Mouse (Mus musculus) intestine, postnatal 0 days (tissue): ENCODE data around the gene Atp1a4. TPM values are rescaled to one million over a fixed set of nuclear protein-coding genes. Genes with fewer than 3 reads are reported as not detected.
A peak's percentile ranks its signal among the peaks of the same experiment; 100 is the strongest.

Source experiments
- ATAC-seq: fragments of 200-750 bp; cut with Nextera tagmentation; 2 replicates; pipeline ENCODE4 v1.8.0; 2017; ENCODE audit warnings: mild to moderate bottlenecking, moderate TSS enrichment, moderate library complexity
- H3K27ac ChIP-seq: fragments of 300-500 bp; sonication (generic); 2 replicates; pipeline ENCODE4 v1.5.1; 2014; ENCODE audit warnings: mild to moderate bottlenecking, low read depth, low read length, moderate library complexity
- H3K27me3 ChIP-seq: fragments of 300-500 bp; sonication (generic); replicated peaks from 2 replicates; pipeline ENCODE4 v1.6.1; 2014; ENCODE audit warnings: low read length, mixed read lengths; ENCODE audit not compliant: control insufficient read depth, insufficient read depth
- H3K36me3 ChIP-seq: fragments of 300-500 bp; sonication (generic); 2 replicates; pipeline ENCODE4 v1.6.1; 2014; ENCODE audit warnings: mild to moderate bottlenecking, moderate library complexity; ENCODE audit not compliant: control insufficient read depth, insufficient read depth
- H3K4me1 ChIP-seq: fragments of 300-500 bp; sonication (generic); replicated peaks from 2 replicates; pipeline ENCODE4 v1.6.1; 2014; ENCODE audit warnings: antibody characterized with exemption, low read length, mixed read lengths; ENCODE audit not compliant: control insufficient read depth, insufficient read depth
- H3K4me2 ChIP-seq: fragments of 300-500 bp; sonication (generic); replicated peaks from 2 replicates; pipeline ENCODE4 v1.6.1; 2014; ENCODE audit warnings: low read depth, mild to moderate bottlenecking, moderate library complexity
- H3K4me3 ChIP-seq: fragments of 300-500 bp; sonication (generic); 2 replicates; pipeline ENCODE4 v1.5.1; 2014; ENCODE audit warnings: low read depth, low read length
- H3K9ac ChIP-seq: fragments of 300-500 bp; sonication (generic); 2 replicates; pipeline ENCODE4 v1.6.1; 2014; ENCODE audit warnings: mild to moderate bottlenecking, low read depth, low read length
- H3K9me3 ChIP-seq: fragments of 300-500 bp; sonication (generic); 2 replicates; pipeline ENCODE4 v1.6.1; 2016; ENCODE audit warnings: mixed run types; ENCODE audit not compliant: control insufficient read depth
- CTCF ChIP-seq: sonication (generic); IDR thresholded peaks from 2 replicates; pipeline ENCODE4 v1.5.1; 2016; ENCODE audit warnings: low read depth, mild to moderate bottlenecking, control low read depth, antibody characterized with exemption, moderate library complexity
- WGBS: fragments of 180-500 bp; shearing (Covaris S2); extraction: QIAGEN DNeasy Blood & Tissue Kit; methylation state at CpG from one replicate; pipeline ENCODE4 v1.1.7; 2014; 5-methylcytosine and 5-hydroxymethylcytosine counted together
- polyA plus RNA-seq: library from polyadenylated mRNA; unstranded; fragments of >200 nt; fragmentation: Nextera tagmentation; extraction: Ambion mirVana; gene quantifications from 2 replicates; pipeline ENCODE4 v1.2.1, GENCODE M21; 2015

Gene Atp1a4
- polyA plus RNA-seq, 1 experiment from 2014 or later: not detected

DNA sequence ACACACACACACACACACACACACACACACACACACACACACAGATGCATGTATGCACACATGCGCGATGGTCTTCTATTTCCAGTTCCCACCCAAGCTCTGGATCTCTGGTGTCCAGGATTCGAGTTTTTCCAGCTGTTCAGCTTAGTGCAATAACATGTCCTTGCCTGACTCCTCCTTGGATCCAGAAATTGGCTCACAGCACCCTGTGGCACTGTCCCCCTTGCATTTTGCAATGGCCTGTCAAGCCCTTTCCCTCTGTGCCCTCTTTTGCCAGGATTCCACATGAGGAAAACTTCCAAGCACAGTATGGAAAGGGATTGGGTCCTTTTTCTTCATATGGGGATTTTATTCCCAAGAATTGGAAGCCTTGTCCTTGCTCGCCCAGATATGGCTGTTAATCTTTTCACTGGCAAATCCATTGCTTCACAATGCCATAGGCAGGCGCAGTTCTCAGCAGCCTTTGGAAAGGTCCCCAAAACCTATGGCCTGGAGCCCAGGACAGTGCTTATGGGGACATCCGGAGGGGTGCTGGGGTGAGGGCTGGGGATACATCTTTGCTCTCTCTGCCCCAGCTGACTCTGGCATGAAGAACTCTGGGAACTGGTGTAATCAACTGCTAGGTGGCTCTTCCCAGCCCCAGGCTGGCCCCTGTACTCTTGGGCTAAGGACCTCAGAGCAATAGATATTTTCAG lies 38.7 kb upstream of the Atp1a4 start:
- H3K9me3 ChIP-seq: no peaks in the 10 kb centered on the region
- 78% methylated on average over 6 of the region's 6 CpGs for WGBS
- H3K36me3 ChIP-seq: no peaks in the 10 kb centered on the region
- H3K9ac ChIP-seq: 0 out of 2 replicates have a peak overlapping the region, but pooled peaks have one; percentile 31
- ATAC-seq: no peak
- no peak overlapping the region for H3K27ac ChIP-seq
- TF ChIP-seq CTCF: no peak
- H3K27me3 ChIP-seq: peaks cover 10% of the 10 kb centered on the region; the same call in 1 of the 2 replicates
- H3K4me2 ChIP-seq: peak overlapping the region; percentile 48
- H3K4me1 ChIP-seq: no peaks in the 10 kb centered on the region
- H3K4me3 ChIP-seq: peak overlapping the region; percentile 9; the same call in 1 of the 2 replicates

DNA sequence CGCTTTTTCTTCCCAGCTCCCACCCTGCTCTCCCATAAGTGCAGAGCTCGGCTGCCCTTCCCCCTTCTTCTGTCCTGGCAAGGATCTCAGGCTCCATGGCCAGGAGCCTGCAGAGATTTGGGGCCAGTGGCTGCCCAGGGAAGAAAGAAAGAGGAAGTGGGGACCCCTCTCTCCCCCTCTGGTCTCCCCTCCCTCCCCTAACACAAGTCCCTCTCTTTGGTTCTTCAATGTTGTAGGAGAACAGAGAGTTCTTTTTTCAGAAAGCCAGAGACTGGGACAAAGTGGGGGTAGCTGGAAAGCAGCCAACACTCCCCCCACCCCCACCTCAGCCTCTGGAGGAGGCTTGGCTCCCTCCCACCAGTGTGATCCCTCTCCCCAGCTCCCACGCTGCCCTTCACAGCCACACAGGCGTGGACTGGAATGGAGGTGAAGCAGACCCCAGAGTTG lies 37.6 kb upstream of the Atp1a4 start:
- no peak for ATAC-seq
- Histone ChIP-seq H3K9me3 (no peaks in the 10 kb centered on the region), H3K4me3 (no peak overlapping the region), H3K4me1 (no peaks in the 10 kb centered on the region), H3K36me3 (no peaks in the 10 kb centered on the region), H3K27ac (no peak overlapping the region), H3K27me3 (peaks cover 10% of the 10 kb centered on the region; the same call in 1 of the 2 replicates), H3K9ac (no peak overlapping the region), H3K4me2 (no peak overlapping the region; the same call in 1 of the 2 replicates)
- 60% methylated on average over 4 of the region's 4 CpGs for WGBS
- TF ChIP-seq CTCF: no peak

DNA sequence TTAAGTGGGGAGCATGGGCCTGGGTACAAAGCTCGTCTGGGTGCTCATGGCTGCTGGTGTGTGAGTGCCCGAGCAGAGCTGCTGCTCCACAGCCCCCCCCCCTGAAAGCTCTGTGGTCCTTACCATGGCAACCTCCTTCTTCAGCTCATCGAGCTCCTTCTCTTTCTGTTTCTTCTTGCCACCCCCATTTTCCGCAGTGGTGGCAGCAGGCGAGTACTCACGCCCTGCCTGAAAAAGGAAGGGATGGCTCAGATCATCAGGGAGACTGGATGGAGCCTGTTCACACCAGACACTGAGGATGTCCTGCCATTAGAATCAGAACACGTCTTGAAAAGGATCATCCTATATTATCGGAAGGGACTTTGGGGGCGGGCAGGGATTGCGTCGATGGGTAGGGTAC lies 35.2 kb upstream of the Atp1a4 start:
- H3K4me2 ChIP-seq: no peak overlapping the region
- no peaks in the 10 kb centered on the region for H3K9me3 ChIP-seq
- TF ChIP-seq CTCF: no peak
- no peaks in the 10 kb centered on the region for H3K36me3 ChIP-seq
- peaks cover 10% of the 10 kb centered on the region; the same call in 1 of the 2 replicates for H3K27me3 ChIP-seq
- no peak overlapping the region for H3K27ac ChIP-seq
- no peaks in the 10 kb centered on the region for H3K4me1 ChIP-seq
- 92% methylated on average over 11 of the region's 11 CpGs for WGBS
- no peak overlapping the region for H3K9ac ChIP-seq
- H3K4me3 ChIP-seq: no peak overlapping the region
- ATAC-seq: no peak

DNA sequence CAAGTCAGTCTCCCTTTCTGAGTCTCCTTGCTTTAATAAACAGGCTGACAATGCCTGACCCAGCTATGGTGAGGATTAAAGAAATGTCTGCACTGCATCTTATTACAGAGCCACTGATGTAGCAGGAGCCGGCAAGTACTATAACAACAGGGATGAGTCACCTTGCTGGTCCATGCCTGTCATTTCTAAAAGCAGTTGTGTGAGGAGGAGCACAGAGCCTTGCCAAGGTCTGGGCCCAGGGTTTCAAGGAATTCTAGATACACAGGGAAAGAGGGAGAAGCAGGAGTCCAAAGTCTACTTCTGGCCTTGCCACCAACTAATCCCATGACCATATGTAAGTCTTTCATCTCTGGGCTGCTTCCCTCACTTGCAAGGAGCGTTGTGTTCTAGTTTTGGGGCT lies 34.7 kb upstream of the Atp1a4 start:
- Histone ChIP-seq H3K9ac (no peak overlapping the region), H3K4me1 (no peaks in the 10 kb centered on the region), H3K27ac (no peak overlapping the region), H3K4me3 (no peak overlapping the region), H3K36me3 (no peaks in the 10 kb centered on the region), H3K27me3 (peaks cover 4% of the 10 kb centered on the region; the same call in 1 of the 2 replicates), H3K4me2 (no peak overlapping the region), H3K9me3 (no peaks in the 10 kb centered on the region)
- no peak for TF ChIP-seq CTCF
- no peak for ATAC-seq
- WGBS: 61% methylated on average over 2 of the region's 2 CpGs

DNA sequence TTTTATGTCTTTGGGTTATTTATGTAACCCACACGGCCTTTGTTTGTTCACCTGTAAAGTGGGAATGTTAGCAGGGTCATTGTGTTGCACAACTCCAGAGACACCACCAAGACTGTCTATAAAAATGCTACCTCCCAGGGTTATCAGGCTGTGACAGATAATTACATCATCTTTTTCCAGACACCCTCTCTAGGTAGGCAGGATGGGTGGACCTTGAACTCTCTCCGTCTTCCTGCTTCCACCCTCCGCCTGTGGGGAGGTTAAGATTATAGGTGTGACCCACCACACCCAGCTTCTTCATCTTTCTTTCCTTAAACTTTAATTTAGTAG lies 31.4 kb upstream of the Atp1a4 start:
- 0 out of 2 replicates have a peak, but pooled peaks have one; percentile 60 for ATAC-seq
- Histone ChIP-seq H3K27me3 (no peaks in the 10 kb centered on the region), H3K9ac (no peak overlapping the region), H3K4me1 (no peaks in the 10 kb centered on the region), H3K4me2 (no peak overlapping the region), H3K9me3 (no peaks in the 10 kb centered on the region), H3K27ac (no peak overlapping the region), H3K4me3 (no peak overlapping the region), H3K36me3 (no peaks in the 10 kb centered on the region)
- 29% methylated on average over 3 of the region's 3 CpGs for WGBS
- no peak for TF ChIP-seq CTCF

DNA sequence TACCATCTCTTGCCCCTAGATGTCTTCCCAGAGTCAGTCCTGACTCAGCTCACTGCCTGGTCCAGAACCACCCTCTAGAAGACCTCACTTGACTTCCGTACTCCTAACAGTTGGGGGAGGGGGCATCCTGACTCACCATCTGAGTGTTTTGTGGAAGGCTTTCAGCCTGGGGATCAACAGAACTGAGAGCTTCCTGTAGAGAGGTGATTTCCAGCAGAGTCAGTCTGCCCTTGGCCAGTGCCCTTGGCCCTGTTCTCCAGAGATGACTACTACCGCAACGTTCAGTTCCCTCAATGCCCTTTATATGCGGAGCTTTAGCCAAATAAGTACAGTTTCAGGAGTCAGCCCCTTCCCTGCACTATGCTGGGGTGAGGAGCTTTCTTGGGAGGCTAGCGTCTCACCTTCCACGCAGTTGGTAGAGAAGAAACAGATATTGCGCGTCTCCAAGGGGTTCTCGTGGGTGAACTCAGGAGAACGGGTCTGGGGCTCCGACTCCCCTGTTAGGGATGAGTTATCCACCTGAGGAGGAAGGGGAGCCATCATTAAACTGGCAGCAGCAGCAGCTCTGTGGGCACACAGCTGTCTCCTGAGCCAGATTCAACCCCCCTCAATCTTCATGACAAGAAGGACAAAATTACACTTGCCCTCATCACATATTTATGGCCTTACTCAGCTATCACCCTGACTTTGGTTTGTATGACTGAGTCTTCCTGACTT lies 30.8 kb upstream of the Atp1a4 start:
- Histone ChIP-seq H3K27ac (no peak overlapping the region), H3K36me3 (no peaks in the 10 kb centered on the region), H3K27me3 (no peaks in the 10 kb centered on the region), H3K4me1 (no peaks in the 10 kb centered on the region), H3K9ac (no peak overlapping the region), H3K4me3 (no peak overlapping the region), H3K9me3 (no peaks in the 10 kb centered on the region), H3K4me2 (no peak overlapping the region)
- WGBS: 84% methylated on average over 11 of the region's 11 CpGs
- no peak for ATAC-seq
- no peak for TF ChIP-seq CTCF
